Mouse (Mus musculus): ENCODE measurements around the gene Xpr1. TPM values are rescaled to one million over a fixed set of nuclear protein-coding genes. Genes with fewer than 3 reads are reported as not detected.

The Xpr1 gene
- total and polyA plus RNA-seq, 2 experiments from 2014 or later = 5.0 to 35.8 TPM

DNA sequence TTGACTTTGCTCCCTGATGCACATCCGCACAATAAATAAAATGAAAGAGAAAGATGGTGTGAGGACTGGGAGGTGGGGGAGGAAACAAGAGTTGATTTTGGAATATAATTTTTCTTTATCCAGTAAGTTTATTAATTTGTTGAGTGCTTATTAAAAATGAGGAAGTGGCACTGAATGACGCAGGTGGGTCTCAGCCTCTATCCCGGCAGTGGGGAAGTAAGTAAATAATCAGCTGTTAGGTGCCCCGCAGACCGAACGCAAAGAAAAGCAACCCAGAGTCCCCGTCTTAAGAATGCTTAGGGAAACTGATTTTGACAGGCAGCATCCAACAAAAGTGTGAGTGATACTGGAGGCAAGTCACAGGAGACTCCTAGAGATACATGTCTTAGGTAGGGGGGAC, 133.4 kb downstream of the Xpr1 start:
- no peak overlapping the region for H3K27ac ChIP-seq (ENCODE audit: low read depth)
- TF ChIP-seq EP300 (IDR thresholded peaks at IDR 0.05; ENCODE audit: low read depth) (no peak), CTCF (IDR thresholded peaks at IDR 0.05; ENCODE audit: low read depth) (no peak)
- H3K4me1 ChIP-seq (ENCODE audit: control insufficient read depth, insufficient read depth) = no peaks in the 10 kb centered on the region
- H3K4me2 ChIP-seq (ENCODE audit: low read depth, low read length) = no peak overlapping the region
- H3K9ac ChIP-seq (replicated peaks; ENCODE audit: low read depth, low read length) = no peak overlapping the region
- DNase-seq (ENCODE audit: low spot score) = no peak
- WGBS = 93% methylated on average over 7 of the region's 7 CpGs
- no peak overlapping the region for H3K4me3 ChIP-seq (ENCODE audit: low read depth, low read length)
- H3K27me3 ChIP-seq (ENCODE audit: control insufficient read depth, insufficient read depth, low read length) = no peaks in the 10 kb centered on the region
- H3K9me3 ChIP-seq (replicated peaks; ENCODE audit: control insufficient read depth, low read length) = no peaks in the 10 kb centered on the region
- ATAC-seq (ENCODE audit: insufficient read depth, low read depth) = no peak
- peaks cover 53% of the 10 kb centered on the region for H3K36me3 ChIP-seq (replicated peaks; ENCODE audit: control insufficient read depth, insufficient read depth, low read length)

- H3K9ac ChIP-seq (replicated peaks; ENCODE audit: low read depth, low read length) = no peak overlapping the region
- H3K27me3 ChIP-seq (ENCODE audit: control insufficient read depth, insufficient read depth, low read length) = no peaks in the 10 kb centered on the region
- 57% methylated on average over 18 of the region's 18 CpGs for WGBS
- TF ChIP-seq EP300 (IDR thresholded peaks at IDR 0.05; ENCODE audit: low read depth) (no peak), CTCF (IDR thresholded peaks at IDR 0.05; ENCODE audit: low read depth) (peak; percentile 87)
- H3K27ac ChIP-seq (ENCODE audit: low read depth) = no peak overlapping the region
- H3K4me3 ChIP-seq (ENCODE audit: low read depth, low read length) = no peak overlapping the region
- no peaks in the 10 kb centered on the region for H3K4me1 ChIP-seq (ENCODE audit: control insufficient read depth, insufficient read depth)
- ATAC-seq (ENCODE audit: insufficient read depth, low read depth) (peak; percentile 87), DNase-seq (ENCODE audit: low spot score) (peak; percentile 78)
- H3K9me3 ChIP-seq (replicated peaks; ENCODE audit: control insufficient read depth, low read length) = no peaks in the 10 kb centered on the region
- peaks cover 33% of the 10 kb centered on the region for H3K36me3 ChIP-seq (replicated peaks; ENCODE audit: control insufficient read depth, insufficient read depth, low read length)
- no peak overlapping the region for H3K4me2 ChIP-seq (ENCODE audit: low read depth, low read length)
Measured at GRCm38 (mm10) chr1:155281003-155281793, 136.0 kb downstream of the Xpr1 start.

- Histone ChIP-seq H3K4me3 (ENCODE audit: low read depth, low read length) (no peak overlapping the region), H3K27me3 (ENCODE audit: control insufficient read depth, insufficient read depth, low read length) (no peaks in the 10 kb centered on the region), H3K27ac (ENCODE audit: low read depth) (no peak overlapping the region), H3K4me2 (ENCODE audit: low read depth, low read length) (no peak overlapping the region), H3K4me1 (ENCODE audit: control insufficient read depth, insufficient read depth) (no peaks in the 10 kb centered on the region), H3K36me3 (replicated peaks; ENCODE audit: control insufficient read depth, insufficient read depth, low read length) (peaks cover 33% of the 10 kb centered on the region), H3K9ac (replicated peaks; ENCODE audit: low read depth, low read length) (no peak overlapping the region), H3K9me3 (replicated peaks; ENCODE audit: control insufficient read depth, low read length) (no peaks in the 10 kb centered on the region)
- DNase-seq (ENCODE audit: low spot score) (no peak), ATAC-seq (ENCODE audit: insufficient read depth, low read depth) (no peak)
- WGBS = 86% methylated on average over 10 of the region's 10 CpGs
- TF ChIP-seq CTCF (IDR thresholded peaks at IDR 0.05; ENCODE audit: low read depth) (no peak), EP300 (IDR thresholded peaks at IDR 0.05; ENCODE audit: low read depth) (no peak)
Measured at GRCm38 (mm10) chr1:155280306-155280705, 136.9 kb downstream of the Xpr1 start.

DNA sequence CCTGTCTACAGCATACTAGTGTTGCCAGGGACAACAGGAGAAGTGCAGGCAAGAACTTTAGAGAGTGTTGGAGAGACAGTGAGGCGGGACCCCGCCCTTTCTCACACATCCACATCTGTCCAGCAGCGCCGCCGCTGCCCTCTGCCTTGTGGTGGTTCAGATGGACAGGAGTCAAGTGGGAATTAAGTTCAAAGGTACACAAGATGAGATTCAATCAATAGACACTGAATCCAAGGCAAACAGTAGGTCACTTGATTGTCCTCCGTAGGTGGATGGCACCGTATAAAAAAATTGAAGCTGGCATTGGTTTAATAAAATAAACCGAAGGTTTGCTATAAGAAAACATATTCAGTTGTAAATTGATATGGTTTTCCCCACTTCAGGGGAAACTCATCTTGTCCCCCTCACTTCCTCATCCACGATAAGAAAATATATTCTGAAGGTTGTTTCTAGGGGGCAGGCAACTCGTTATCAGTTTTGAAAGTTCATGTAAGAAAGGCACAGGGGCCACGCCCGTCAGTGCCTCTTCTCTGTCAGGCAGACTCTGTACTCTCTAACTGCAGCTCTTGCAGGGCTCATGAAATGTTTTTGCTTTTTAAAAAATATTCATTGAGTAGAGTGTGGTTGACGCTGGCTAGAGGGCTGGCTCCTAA, 140.7 kb downstream of the Xpr1 start:
- DNase-seq (ENCODE audit: low spot score) (no peak), ATAC-seq (ENCODE audit: insufficient read depth, low read depth) (no peak)
- Histone ChIP-seq H3K36me3 (replicated peaks; ENCODE audit: control insufficient read depth, insufficient read depth, low read length) (peaks cover 13% of the 10 kb centered on the region), H3K4me2 (ENCODE audit: low read depth, low read length) (no peak overlapping the region), H3K27me3 (ENCODE audit: control insufficient read depth, insufficient read depth, low read length) (no peaks in the 10 kb centered on the region), H3K4me3 (ENCODE audit: low read depth, low read length) (no peak overlapping the region), H3K4me1 (ENCODE audit: control insufficient read depth, insufficient read depth) (no peaks in the 10 kb centered on the region), H3K9ac (replicated peaks; ENCODE audit: low read depth, low read length) (no peak overlapping the region), H3K27ac (ENCODE audit: low read depth) (no peak overlapping the region), H3K9me3 (replicated peaks; ENCODE audit: control insufficient read depth, low read length) (no peaks in the 10 kb centered on the region)
- no peak for TF ChIP-seq CTCF (IDR thresholded peaks at IDR 0.05; ENCODE audit: low read depth)
- no peak for TF ChIP-seq EP300 (IDR thresholded peaks at IDR 0.05; ENCODE audit: low read depth)
- 67% methylated on average over 13 of the region's 13 CpGs for WGBS

GRCm38 (mm10) chr1:155275793-155276192, 141.4 kb downstream of the Xpr1 start:
- Histone ChIP-seq H3K4me3 (ENCODE audit: low read depth, low read length) (no peak overlapping the region), H3K9me3 (replicated peaks; ENCODE audit: control insufficient read depth, low read length) (no peaks in the 10 kb centered on the region), H3K9ac (replicated peaks; ENCODE audit: low read depth, low read length) (no peak overlapping the region), H3K4me2 (ENCODE audit: low read depth, low read length) (no peak overlapping the region), H3K27ac (ENCODE audit: low read depth) (no peak overlapping the region), H3K4me1 (ENCODE audit: control insufficient read depth, insufficient read depth) (no peaks in the 10 kb centered on the region), H3K27me3 (ENCODE audit: control insufficient read depth, insufficient read depth, low read length) (no peaks in the 10 kb centered on the region), H3K36me3 (replicated peaks; ENCODE audit: control insufficient read depth, insufficient read depth, low read length) (peaks cover 11% of the 10 kb centered on the region)
- ATAC-seq (ENCODE audit: insufficient read depth, low read depth) (no peak), DNase-seq (ENCODE audit: low spot score) (no peak)
- 84% methylated on average over 4 of the region's 4 CpGs for WGBS
- TF ChIP-seq CTCF (IDR thresholded peaks at IDR 0.05; ENCODE audit: low read depth) (no peak), EP300 (IDR thresholded peaks at IDR 0.05; ENCODE audit: low read depth) (no peak)

Data from heart, postnatal 0 days (tissue).